Mouse (Mus musculus) gastrocnemius, adult 8-10 months (tissue): Measurements from ENCODE around the gene Taf15. TPM values are rescaled to one million over a fixed set of nuclear protein-coding genes. Genes with fewer than 3 reads are reported as not detected.

ENCODE experiments used
- DNase-seq, 2 experiments: peaks; one replicate each; pipeline ENCODE4 v3.0.0; 2022; ENCODE audit warnings: low spot score in 2 of 2
- total RNA-seq, 4 experiments: library from RNA; stranded (reverse); gene quantifications; 2 replicates each; pipeline ENCODE4 v1.2.4; 2022

The Taf15 gene
- total RNA-seq, 4 experiments from 2014 or later: 17.5 to 28.4 (median 22.8) TPM

DNA sequence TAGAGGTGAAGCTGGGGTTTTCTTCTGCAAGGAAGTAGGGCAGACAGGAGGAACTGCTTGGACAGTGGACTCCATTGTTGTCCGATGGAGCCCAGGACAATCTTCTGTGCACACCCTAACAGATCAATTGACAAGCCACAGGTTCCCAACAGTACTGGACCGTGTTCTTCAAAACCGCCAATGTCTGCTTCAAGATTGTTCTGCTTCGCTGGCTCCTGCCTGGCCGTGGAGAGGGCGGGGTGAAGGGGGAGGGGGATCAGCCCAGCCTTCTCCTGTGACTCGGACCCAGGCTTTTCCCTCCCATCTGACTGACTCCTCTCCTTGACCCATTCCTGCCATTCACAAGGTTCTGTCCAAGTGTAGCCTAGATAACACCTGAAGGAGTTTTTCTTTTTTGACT, 15.6 kb upstream of the Taf15 start:
- no peak for DNase-seq

GRCm38 (mm10) chr11:83457912-83458601, 14.8 kb upstream of the Taf15 start:
- no peak for DNase-seq

DNA sequence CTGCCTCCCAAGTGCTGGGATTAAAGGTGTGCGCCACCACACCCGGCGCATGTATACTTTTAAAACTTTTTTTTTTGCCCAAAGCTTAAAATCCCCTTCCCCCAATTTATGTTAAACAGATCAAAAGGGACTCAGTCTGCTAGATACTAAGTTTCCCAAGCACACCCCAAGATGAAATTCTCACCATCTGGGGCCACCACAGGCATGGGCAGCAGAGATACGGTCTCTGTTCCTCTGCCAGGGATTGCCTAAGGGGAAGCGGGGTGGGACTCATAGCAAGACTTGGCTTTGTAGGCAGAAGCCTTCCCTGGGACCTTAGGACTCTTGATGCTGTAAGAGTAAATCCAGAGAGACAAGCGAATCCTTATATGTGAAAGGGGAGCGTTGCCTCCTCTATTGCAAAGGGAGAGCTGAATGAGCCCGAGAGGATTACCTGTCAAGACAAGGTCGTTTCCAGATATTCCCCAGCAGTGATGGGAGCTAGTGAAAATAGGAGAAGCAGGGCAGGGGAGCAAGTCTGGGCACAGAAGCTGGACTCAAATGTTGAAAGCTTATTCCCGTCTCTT, 11.3 kb upstream of the Taf15 start:
- no peak for DNase-seq

- DNase-seq: peak; percentile 28 to 45
Observed at GRCm38 (mm10) chr11:83462711-83463244, 10.1 kb upstream of the Taf15 start, which contains the start of gene Mmp28. Mmp28 (minus strand) TSS chr11:83463071.

- no peak for DNase-seq
Observed at GRCm38 (mm10) chr11:83465976-83466375, 6.9 kb upstream of the Taf15 start.

GRCm38 (mm10) chr11:83467120-83467652, 5.7 kb upstream of the Taf15 start:
- DNase-seq: peak; percentile 45 to 70

- DNase-seq: no peak
Observed at GRCm38 (mm10) chr11:83468765-83469164, 4.1 kb upstream of the Taf15 start.

GRCm38 (mm10) chr11:83471766-83472165, 1.1 kb upstream of the Taf15 start:
- DNase-seq: no peak

DNA sequence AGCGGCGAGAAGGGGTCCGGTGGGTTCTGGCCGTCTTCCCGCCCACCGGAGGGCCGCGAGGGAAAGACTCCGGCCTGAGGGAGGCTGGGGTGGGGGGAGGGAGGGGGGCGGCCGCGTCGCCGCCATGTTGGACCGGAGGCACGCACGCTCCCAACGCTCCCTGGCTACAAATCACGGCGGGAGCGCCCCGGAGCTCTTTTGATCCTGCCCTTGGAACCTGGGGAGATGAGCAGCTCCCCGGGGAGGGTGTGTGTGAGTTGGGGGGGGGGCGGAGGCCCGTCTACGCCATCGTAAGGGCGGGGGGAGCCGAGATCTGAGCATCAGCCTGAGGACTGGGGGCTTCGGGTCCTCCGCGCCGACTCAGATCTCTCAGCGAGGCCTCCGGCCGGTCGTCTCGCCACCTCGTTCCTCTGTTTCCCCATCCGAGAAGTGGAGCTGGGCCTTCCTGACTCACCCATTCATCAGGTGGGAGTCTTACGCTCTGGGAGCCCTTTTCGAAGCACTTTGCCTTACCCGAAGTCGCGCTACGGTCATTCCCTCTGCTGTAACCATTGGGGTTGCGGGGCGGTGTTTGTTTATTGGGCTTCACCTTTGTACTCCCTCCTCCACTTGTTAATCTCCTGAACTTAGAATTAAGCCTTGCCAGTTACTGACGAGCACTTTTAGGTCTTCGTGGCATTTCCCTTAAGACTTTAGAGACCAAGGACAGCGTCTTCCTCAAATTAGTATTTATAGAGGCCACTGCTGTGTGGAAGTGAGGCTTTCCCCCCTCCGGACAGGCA, 540 bp downstream of the Taf15 start:
- DNase-seq: no peak

DNA sequence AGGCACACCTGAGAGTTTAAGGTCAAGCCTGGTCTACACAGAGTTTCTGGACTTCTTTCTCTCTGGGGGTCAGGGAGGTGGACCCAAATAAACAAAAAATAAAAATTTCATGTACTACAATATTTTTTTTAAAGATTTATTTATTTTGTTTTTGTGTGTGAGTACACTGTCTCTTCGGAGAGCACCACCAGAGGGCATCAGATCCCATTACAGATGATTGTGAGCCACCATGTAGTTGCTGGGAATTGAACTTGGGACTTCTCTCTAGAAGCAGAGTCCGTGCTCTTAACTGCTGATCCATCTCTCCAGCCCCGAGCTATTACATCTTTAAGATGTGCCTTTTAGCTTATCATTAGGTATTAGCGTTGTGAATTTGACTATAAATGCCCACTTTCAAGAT, 18.6 kb downstream of the Taf15 start:
- DNase-seq: no peak

DNA sequence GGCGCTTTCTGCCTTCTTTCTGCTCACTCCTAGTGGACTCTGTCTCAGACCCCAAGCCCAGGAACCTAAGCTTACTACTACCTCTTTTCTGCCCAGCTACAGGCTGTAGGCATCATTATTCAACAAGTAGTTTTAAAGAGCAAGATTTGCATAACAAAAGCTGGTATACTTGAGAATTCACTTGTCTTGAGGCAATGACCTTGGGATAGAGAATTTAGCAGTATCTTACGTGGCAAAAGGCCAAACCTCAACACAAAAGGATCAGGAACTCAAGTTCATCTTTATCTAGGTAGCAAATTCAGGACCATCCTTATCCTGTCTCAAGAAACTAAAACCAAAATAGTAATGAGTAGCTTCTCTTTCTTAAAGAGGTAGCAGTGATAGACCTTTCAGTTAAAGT, 22.7 kb downstream of the Taf15 start:
- no peak for DNase-seq

DNA sequence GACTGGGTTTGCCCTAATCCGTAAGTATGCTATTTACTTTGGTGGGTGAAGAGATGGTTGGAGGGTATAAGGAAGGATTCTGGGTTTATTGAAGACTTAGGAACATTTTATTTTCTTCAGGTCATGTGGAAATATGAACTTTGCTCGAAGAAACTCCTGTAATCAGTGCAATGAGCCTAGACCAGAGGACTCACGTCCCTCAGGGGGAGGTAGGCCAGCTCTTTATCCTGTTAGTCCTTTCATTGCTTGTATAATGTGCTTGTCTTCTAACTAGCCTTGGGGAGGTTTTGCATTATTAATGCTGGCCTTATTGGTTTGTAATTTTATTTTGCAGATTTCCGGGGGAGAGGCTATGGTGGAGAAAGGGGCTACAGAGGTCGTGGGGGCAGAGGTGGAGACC, 31.4 kb downstream of the Taf15 start:
- no peak for DNase-seq

- no peak for DNase-seq
Observed at GRCm38 (mm10) chr11:83509521-83509920, 36.6 kb downstream of the Taf15 start.

GRCm38 (mm10) chr11:83517153-83517552, 44.3 kb downstream of the Taf15 start:
- no peak for DNase-seq

GRCm38 (mm10) chr11:83518371-83518770, 45.5 kb downstream of the Taf15 start:
- no peak for DNase-seq

DNA sequence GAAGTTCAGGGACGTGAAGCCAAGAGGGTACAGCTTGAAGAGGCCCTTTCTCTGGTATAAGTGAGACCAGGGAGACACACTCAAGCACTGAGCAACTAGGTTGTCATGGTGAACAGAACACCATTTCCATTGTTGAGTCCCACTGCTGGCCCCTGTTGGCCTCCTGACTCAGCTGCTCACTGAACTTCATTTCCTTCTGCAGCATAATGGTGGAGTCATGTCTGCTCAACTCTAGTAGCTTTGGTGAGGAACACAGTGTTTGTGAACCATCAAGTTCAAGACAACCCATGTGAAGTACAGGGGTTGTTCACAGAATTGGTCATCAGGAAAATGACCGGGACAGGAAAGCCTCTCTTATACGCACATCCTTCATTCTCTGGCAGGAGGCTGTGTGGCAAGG, 49.2 kb downstream of the Taf15 start, which contains the start of gene Heatr9:
Heatr9 (minus strand) TSS at position 101 of the 400 bp plus-strand sequence.
- no peak for DNase-seq

DNA sequence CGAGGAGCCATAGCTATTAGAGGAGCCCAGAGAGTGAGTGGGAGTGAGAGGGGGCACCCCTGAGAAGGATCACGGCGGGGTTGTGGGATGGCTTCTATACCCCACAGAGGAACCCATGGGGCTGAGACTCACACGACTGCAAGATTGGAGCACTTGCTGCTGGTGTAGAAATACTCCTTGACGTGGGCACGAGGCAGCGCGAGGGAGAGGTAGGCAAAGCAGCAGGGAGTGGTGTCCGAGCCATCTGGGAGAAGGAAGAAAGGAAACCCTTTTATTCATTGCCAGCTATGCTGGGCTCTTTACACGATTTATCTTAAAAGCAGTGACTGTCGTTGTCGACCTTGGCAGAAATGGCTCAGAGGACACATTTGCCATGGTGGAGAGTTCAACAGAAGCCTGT, 56.1 kb downstream of the Taf15 start:
- no peak for DNase-seq

DNA sequence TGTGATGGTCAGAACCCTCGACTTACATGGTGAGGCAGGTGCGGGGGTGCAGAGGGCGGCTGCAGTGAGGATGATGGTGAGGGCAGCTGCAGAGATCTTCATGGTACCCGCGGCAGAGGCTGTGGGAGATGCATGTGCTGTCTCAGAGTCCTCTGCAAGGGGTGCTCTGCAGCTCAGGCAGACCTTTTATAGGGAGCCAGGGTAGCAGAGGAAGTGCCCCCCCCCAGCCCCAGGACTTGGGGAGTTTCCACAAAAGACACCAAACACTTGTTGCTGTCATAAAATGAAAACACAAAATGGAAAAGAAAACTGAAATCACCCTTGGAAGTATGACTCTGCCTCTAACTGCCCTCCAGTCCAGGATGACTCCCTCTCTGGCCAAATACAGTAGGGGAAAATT, 57.5 kb downstream of the Taf15 start, which contains the start of gene Ccl5:
Ccl5 (minus strand) TSS at position 159 of the 400 bp plus-strand sequence.
- DNase-seq: no peak

DNA sequence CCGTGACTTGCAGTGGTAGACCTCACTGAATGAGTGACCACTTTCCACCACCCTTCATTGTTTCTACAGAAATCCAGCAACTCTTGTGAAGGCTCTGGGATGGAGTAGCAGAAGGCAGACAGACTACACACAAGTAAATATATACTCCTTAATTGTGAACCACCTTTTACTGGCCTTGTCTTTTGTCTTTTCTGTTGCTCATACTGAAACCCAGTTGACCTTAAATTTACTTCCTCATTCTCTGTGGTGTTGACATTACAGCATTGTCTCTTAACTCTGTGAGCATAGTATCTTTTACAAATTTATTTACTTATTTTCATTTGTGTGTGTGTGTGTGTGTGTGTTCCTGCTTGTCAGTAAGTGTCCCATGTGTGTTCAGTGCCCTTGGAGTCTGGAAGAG, 60.3 kb downstream of the Taf15 start:
- DNase-seq: no peak

DNA sequence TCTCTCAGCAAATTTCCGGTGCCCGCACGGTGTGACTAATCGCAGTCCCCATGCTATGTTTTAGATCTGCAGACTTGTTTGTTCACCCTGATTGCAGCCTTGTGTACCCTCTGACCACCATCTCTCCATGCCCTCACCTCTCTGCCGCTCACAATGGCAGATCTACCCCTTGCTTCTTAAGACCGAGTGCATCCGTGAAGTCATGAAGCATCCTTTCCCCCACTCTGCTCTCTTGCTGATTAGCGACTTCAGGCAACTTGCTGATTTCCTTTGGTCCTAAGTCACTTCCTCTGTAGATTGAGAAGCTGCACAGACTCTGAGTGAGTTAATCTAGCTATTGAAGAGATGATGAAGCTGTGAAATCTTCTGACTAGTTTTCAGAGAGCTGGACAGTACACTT, 61.3 kb downstream of the Taf15 start:
- DNase-seq: no peak

DNA sequence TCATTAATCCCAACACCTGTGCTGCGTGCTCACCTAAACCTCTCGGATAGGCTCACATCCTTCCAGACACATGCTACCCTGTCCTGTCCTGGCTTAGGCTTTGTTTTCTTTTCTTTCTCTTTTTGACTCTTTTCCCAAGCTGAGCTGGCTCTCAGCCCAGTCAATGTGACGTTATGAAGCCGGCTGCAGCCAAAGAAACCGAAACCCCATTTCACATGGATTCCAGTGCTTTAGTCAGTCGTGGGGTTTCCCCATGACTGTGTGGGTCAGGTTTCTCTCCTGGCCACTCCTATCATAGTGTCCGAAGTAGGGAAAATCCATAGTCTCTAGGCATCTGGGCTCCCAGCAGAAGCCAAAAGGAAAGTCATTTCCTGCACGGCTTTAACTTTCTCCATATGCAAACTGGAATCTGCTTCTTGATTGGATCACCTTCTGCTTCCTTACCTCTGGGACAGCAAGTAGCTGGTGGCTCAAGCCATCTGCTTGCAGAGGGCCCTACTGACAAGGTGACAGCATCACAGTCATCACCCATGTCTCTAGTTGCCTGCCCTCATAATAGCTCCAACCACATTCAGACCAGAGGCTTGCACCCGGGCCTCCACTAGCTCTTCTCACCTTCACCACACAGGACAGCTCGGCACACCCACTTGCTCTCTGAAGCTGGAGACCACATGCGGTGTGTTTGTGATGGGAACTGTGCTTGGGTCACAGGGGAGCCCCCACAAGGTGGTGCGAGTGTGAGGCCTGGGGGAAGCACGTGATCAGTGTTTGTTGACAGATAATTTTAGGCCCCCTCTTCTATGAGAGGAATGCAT, 61.9 kb downstream of the Taf15 start:
- DNase-seq: peak; percentile 44 to 54
